Mouse (Mus musculus) liver, embryonic 14.5 days (tissue): ENCODE measurements at regions not wholly inside any gene's neighbourhood (a gene's known extent, or its start where the extent isn't known, plus 50 kb on each side); places are given as distances from the start of the nearest gene placed in this dataset.

ENCODE experiments used
- ATAC-seq: fragments of 200-750 bp; cut with Nextera tagmentation; 2 replicates; pipeline ENCODE4 v1.8.0; 2017; ENCODE audit warnings: moderate number of reproducible peaks, mild to moderate bottlenecking, moderate library complexity; ENCODE audit not compliant: insufficient read depth
- DNase-seq, 3 experiments: peaks; one replicate each; pipeline ENCODE4 v3.0.0-alpha.2; 2012 to 2013; ENCODE audit warnings: low read depth in 3 of 3, low spot score in 3 of 3
- H3K27ac ChIP-seq: fragments of 300-500 bp; sonication (generic); 2 replicates; pipeline ENCODE4 v1.5.1; 2014; ENCODE audit warnings: moderate library complexity, mild to moderate bottlenecking, control low read depth, inconsistent platforms
- H3K27me3 ChIP-seq: fragments of 300-500 bp; sonication (generic); 2 replicates; pipeline ENCODE4 v1.6.1; 2014; ENCODE audit warnings: mild to moderate bottlenecking, low read length, moderate library complexity; ENCODE audit not compliant: control insufficient read depth, insufficient read depth
- H3K36me3 ChIP-seq: fragments of 300-500 bp; sonication (generic); replicated peaks from 2 replicates; pipeline ENCODE4 v1.6.1; 2014; ENCODE audit warnings: low read depth; ENCODE audit not compliant: control insufficient read depth, insufficient read depth
- H3K4me1 ChIP-seq, 2 experiments: fragments of 200-500 bp in 1 of 2; fragments of 300-500 bp in 1 of 2; sonication (generic) in 1 of 2; replicated peaks; 2 replicates each; pipeline ENCODE4 v1.6.1; 2012 to 2014; ENCODE audit warnings: antibody characterized with exemption in 1 of 2, inconsistent platforms in 1 of 2, low read length in 1 of 2; ENCODE audit not compliant: control insufficient read depth in 2 of 2, insufficient read depth in 2 of 2
- H3K4me2 ChIP-seq: fragments of 300-500 bp; sonication (generic); 2 replicates; pipeline ENCODE4 v1.6.1; 2014; ENCODE audit warnings: low read depth, mild to moderate bottlenecking, control low read depth, moderate library complexity
- H3K4me3 ChIP-seq, 2 experiments: fragments of 200-500 bp in 1 of 2; fragments of 300-500 bp in 1 of 2; sonication (generic) in 1 of 2; 2 replicates each; pipeline ENCODE4 v1.5.1; 2012 to 2014; ENCODE audit warnings: low read depth in 2 of 2, low read length in 2 of 2, mild to moderate bottlenecking in 2 of 2, control low read depth in 1 of 2, inconsistent platforms in 1 of 2, moderate library complexity in 1 of 2; ENCODE audit not compliant: insufficient read depth in 1 of 2
- H3K9ac ChIP-seq: fragments of 300-500 bp; sonication (generic); replicated peaks from 2 replicates; pipeline ENCODE4 v1.6.1; 2014; ENCODE audit warnings: mild to moderate bottlenecking, control low read depth, moderate library complexity
- H3K9me3 ChIP-seq: fragments of 300-500 bp; sonication (generic); 2 replicates; pipeline ENCODE4 v1.6.1; 2016; ENCODE audit warnings: low read length, mixed read lengths; ENCODE audit not compliant: control insufficient read depth
- CTCF ChIP-seq: IDR thresholded peaks from 2 replicates; pipeline ENCODE4 v1.5.1; 2016; ENCODE audit warnings: antibody characterized with exemption, low read depth, control low read depth
- EP300 ChIP-seq: IDR thresholded peaks from 2 replicates; pipeline ENCODE4 v1.6.1; 2016; ENCODE audit warnings: antibody characterized with exemption, low read depth
- WGBS: fragments of 180-500 bp; shearing (Covaris S2); extraction: QIAGEN DNeasy Blood & Tissue Kit; methylation state at CpG from one replicate; pipeline ENCODE4 v1.1.7; 2014; ENCODE audit not compliant: insufficient replicate concordance; 5-methylcytosine and 5-hydroxymethylcytosine counted together

GRCm38 (mm10) chr6:16212975-16213374 lies 492.5 kb downstream of the Mdfic start:
- 59% methylated on average over 5 of the region's 5 CpGs for WGBS
- Histone ChIP-seq H3K9me3 (no peaks in the 10 kb centered on the region), H3K4me2 (no peak overlapping the region), H3K9ac (no peak overlapping the region), H3K27me3 (no peaks in the 10 kb centered on the region), H3K4me1 (no peaks in the 10 kb centered on the region), H3K27ac (no peak overlapping the region), H3K4me3 (no peak overlapping the region), H3K36me3 (no peaks in the 10 kb centered on the region)
- ATAC-seq (no peak), DNase-seq (no peak)
- TF ChIP-seq EP300 (no peak), CTCF (no peak)

GRCm38 (mm10) chr6:16213635-16214034 lies 493.2 kb downstream of the Mdfic start:
- TF ChIP-seq CTCF (no peak), EP300 (no peak)
- no peak overlapping the region for H3K4me2 ChIP-seq
- 57% methylated on average over 4 of the region's 4 CpGs for WGBS
- H3K9me3 ChIP-seq, result no peaks in the 10 kb centered on the region
- no peaks in the 10 kb centered on the region for H3K27me3 ChIP-seq
- H3K4me1 ChIP-seq, result no peaks in the 10 kb centered on the region
- no peaks in the 10 kb centered on the region for H3K36me3 ChIP-seq
- H3K9ac ChIP-seq, result no peak overlapping the region
- DNase-seq (no peak), ATAC-seq (no peak)
- H3K4me3 ChIP-seq, result no peak overlapping the region
- H3K27ac ChIP-seq, result no peak overlapping the region

DNA sequence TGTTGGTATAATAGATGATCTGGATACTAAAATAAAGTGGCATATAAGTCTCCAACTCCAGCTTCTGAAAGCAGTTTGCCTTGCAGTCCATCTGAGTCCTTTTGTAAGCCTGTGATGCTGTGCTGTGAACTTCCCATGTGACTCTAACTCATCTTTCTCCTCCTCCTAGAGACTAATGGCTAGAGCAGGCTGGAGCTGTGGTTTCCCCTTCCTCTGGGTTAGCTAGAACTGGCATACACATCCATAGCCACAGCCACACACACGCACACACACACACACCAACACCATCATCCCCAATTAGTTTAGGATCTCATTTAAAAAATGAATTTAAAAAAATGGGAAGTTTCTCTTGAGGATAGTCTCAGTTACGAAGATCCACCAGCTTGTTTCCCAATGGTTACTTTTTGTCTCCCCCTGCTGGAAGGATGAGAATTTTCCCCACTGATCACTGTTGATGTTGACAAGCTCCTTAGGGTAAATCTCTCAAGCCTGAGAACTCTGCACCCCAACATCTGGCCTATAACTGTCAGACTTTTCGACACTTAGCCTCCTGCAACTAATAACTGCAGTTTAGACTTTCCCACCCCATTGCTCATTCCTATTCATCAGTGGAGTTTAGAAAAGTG lies 500.7 kb downstream of the Mdfic start:
- Histone ChIP-seq H3K9ac (no peak overlapping the region), H3K27ac (no peak overlapping the region), H3K9me3 (no peaks in the 10 kb centered on the region), H3K4me3 (no peak overlapping the region), H3K36me3 (no peaks in the 10 kb centered on the region), H3K4me1 (no peaks in the 10 kb centered on the region), H3K27me3 (no peaks in the 10 kb centered on the region), H3K4me2 (no peak overlapping the region)
- TF ChIP-seq CTCF, result peak; percentile 35; the same call in 1 of the 2 replicates
- TF ChIP-seq EP300, result no peak
- no peak for ATAC-seq
- DNase-seq, result peak in 1 of 3 experiments; percentile 2
- 29% methylated on average over 3 of the region's 3 CpGs for WGBS
